Mouse (Mus musculus) CD4-positive, CD25-positive, alpha-beta regulatory T cell, adult 2 months (primary cell): Measurements from ENCODE around the gene Gtpbp1.
"Not testable (repeated sequence)": the region's sequence is repeated elsewhere in the genome, so short reads cannot be mapped to it uniquely, and the experiment has no call there.

ENCODE experiments used
- DNase-seq: peaks from one replicate; pipeline ENCODE4 v3.0.0-alpha.2; 2012; ENCODE audit warnings: low read depth, low spot score

The Gtpbp1 gene

GRCm38 (mm10) chr15:79690426-79691022 lies at the start of gene Gtpbp1:
Gtpbp1 (plus strand) TSS chr15:79690845.
- DNase-seq, result peak; percentile 98

- DNase-seq, result no peak
These were observed 49.4 kb upstream of the Gtpbp1 start for GRCm38 (mm10) chr15:79641135-79641817.

DNA sequence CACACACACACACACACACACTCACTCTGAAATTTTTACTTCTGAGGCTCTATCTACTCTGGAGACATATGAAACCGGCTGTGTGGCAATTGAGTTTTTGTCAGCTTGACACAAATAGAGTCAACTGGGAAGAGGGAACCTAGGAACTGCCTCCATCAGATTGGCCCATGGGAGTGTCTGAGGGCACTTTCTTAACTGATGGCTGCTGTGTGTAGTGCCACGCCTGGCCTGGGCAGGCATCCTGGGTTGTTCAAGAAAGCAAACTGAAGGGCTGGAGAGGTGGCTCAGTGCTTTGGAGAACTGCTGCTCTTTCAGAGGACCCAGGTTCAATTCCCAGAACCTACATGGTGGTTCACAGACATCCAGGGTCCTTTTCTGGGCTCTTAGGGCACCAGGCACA lies 45.2 kb upstream of the Gtpbp1 start:
- no peak for DNase-seq

DNA sequence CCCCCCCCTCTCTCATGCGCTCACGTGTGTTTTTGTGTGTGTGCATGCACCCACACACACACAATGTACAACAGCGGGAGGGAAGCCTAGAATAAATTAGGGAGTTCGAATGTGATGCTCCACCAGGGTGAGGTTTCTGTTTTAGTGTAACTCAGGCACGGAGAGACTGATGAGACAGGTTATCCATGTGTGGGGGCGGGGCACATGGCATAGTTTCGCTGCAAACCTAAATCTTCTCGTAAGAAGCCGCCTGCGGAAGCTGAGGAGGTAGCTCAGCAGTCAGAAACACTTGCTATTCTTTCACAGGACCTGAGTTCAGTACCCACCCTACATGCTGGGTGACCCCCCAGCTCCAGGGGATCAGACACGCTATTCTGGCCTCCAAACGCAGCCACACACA lies 42.5 kb upstream of the Gtpbp1 start:
- no peak for DNase-seq

DNA sequence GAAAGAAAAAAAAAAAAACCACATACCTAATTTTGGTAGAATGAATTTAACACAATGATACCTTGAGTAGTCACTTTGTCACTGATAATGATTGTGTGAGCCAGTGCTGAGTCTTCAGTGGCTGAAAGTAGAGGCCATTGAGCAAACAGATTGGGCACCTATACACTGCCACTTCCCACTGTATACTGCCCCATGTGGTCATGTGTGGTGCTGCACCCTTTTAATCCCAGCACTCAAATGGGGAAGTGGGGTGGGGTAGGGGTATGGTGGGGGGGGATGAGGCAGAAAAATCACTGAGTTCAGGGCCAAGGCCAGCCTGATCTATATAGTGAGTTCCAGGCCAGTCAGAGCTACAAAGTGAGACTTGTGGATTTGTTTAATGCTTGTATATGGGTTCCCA lies 40.1 kb upstream of the Gtpbp1 start:
- DNase-seq, result peak; percentile 76

DNA sequence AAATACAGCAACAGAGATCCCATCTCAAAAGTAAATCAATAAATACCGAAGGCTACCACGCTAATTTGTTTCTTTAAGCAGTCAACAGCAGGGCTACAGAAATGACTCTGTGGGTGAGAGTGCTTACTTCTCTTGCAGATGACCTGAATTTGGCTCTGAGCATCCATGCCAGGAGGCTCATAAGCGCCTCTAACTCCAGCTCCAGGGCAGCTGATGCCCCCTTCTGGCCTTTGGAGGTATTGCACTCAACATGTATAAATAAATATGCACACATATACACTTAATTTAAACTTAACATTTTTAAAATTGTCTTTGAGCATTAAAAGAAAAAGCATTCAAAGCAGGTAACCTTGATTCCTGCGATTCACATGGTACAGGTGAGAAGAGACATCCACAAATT lies 39.2 kb upstream of the Gtpbp1 start:
- peak; percentile 64 for DNase-seq

- no peak for DNase-seq
These were observed 34.2 kb upstream of the Gtpbp1 start for GRCm38 (mm10) chr15:79656451-79656850.

DNA sequence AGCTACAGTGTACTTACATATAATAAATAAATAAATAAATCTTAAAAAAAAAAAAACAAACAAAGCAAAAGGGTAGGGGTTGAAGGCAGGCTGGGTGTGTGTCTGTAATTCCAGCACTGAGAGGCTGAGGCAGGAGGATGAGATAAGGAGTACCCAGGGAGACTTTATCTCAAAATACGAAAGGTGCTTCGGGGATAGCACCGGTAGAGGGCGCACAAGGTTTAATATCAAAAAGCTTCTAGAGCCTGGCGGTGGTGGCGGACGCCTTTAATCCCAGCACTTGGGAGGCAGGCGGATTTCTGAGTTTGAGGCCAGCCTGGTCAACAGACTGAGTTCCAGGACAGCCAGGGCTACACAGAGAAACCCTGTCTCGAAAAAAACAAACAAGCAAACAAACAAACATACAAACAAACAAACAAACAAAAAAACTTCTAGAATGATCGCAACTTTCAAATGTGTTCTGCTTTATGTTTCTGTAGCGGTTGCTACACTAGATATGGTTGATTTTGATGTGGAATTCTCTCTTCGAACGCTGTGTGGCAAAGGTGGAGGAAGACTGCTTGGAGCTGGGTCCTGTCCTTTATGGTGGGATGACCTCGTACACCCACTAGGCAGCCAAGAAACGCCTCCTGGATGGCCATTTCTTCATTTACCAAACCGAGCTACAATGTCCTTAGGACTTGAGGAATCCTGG lies 32.7 kb upstream of the Gtpbp1 start:
- DNase-seq, result peak; percentile 91

DNA sequence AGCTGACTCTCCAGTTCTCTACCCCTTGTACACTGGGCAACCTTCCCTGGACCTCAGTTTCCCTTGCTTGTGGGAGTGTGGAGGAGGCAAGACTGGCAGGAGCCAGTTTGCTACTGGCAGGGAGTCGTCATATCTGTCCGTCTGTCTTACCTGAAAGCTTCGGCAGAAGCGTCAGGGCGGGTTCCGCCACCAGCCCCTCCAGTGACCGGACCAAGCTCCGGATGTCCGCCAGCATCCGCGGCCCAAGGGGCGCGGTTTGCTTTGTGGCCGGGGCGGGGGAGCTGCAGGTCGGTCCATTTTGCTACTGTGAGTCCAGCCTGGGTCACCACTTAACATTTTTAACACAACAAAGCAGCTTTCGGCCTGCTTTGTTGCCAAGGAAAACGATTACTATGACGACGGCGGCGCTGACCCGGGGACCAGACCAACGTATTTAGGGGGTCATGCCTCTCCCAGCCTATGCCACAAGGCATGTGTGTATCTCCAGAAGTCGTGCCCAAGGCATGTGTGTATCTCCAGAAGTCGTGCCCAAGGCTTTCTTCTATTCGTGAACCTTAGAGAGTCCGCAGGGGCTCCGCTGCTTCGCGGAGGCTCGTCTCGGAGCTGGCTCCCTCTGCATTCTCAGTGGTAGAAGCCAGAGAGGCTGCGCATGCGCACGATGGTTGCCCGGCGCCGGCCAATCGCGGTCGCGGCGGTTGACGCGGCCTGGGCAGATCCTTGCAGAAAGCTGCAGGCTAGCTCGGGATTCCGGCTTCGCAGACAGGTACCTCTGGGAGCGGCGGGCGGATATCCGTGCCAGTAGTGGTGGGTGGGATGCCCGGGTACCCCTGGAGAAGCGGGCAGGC lies 31.9 kb upstream of the Gtpbp1 start, which contains the start of the genes Fam227a and Cby1:
Fam227a (minus strand) TSS at position 426 of the 845 bp plus-strand sequence.
Cby1 (plus strand) TSS at position 669 of the 845 bp plus-strand sequence.
- peak; percentile 93 for DNase-seq

GRCm38 (mm10) chr15:79661852-79662251 lies 28.8 kb upstream of the Gtpbp1 start:
- peak; percentile 79 for DNase-seq

GRCm38 (mm10) chr15:79664666-79665065 lies 26.0 kb upstream of the Gtpbp1 start:
- DNase-seq, result no peak

DNA sequence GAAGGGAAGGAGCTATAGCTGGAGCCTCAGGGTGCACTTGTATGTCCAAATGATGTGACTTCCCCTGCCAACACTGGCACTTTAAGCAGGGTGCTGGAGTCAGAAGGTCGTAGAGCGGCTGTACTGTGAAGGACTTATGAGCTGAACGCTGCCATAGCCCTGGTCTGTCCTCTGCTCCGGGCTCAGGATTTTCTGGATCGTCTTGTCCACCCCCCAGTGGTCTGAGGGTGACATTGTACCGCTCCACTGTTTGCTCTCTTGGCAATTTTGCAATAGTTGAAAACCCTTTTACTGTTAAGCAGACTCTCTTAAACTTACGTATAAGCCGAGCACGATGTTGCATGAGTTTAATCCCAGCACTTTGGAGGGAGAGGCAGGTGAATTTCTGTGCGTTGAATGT lies 21.4 kb upstream of the Gtpbp1 start:
- DNase-seq, result no peak

GRCm38 (mm10) chr15:79670249-79670971 lies 20.2 kb upstream of the Gtpbp1 start, which contains the start of gene Tomm22:
Tomm22 (plus strand) TSS chr15:79670861.
- peak; percentile 93 for DNase-seq

DNA sequence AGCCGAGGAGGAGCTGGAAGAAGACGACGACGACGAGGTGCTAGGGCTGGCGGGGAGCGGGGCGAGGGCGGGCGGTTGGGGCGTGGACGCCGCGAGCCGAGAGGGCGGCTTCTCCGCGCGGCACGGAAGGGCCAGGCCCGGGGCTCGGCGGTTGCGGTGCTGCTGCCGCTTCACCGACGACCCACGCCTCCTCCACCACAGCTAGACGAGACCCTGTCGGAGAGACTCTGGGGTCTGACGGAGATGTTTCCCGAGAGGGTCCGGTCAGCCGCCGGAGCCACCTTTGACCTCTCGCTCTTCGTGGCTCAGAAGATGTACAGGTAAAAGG lies 19.7 kb upstream of the Gtpbp1 start:
- no peak for DNase-seq

DNA sequence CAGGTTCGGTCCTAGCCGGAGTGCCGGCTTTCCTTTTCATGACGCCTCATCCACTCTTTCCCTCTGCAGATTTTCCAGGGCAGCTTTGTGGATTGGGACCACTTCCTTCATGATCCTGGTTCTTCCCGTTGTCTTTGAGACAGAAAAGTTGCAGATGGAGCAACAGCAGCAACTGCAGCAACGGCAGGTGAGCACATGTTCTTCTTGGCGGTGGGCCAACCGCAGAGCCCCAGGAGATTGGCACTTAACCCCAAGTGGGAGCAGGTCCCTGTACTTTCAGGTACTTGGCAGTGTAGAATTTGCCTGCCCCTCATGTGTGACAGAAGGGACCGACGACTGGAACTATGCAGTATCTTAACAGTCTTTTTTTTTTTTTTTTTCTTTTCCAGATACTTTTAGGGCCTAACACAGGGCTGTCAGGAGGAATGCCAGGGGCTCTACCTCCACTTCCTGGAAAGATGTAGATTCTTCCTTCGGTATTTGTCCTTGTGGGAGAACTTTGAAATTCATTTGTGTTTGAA lies 18.8 kb upstream of the Gtpbp1 start:
- not testable (repeated sequence) for DNase-seq

- DNase-seq, result no peak
These were observed 12.7 kb upstream of the Gtpbp1 start for GRCm38 (mm10) chr15:79677936-79678335.

DNA sequence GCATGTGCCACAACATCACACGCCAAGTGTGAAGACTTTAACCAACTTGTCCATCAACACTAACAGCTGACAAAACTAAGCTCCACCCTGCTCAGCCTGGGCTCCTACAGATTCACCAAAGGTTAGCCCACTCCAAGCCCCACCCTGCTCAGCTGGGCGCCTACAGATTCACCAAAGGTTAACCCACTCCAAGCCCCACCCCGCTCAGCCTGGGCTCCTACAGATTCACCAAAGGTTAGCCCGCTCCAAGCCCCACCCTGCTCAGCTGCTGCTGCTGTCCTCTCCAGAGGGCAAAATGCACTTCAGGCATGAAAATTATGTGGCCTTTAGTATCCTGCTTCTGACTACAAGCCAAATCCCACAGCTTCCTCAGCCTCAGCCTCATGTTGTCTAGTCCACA lies 8.7 kb upstream of the Gtpbp1 start:
- no peak for DNase-seq

- DNase-seq, result no peak
These were observed 7.5 kb upstream of the Gtpbp1 start for GRCm38 (mm10) chr15:79683146-79683545.

GRCm38 (mm10) chr15:79683707-79684465 lies 6.8 kb upstream of the Gtpbp1 start:
- no peak for DNase-seq

DNA sequence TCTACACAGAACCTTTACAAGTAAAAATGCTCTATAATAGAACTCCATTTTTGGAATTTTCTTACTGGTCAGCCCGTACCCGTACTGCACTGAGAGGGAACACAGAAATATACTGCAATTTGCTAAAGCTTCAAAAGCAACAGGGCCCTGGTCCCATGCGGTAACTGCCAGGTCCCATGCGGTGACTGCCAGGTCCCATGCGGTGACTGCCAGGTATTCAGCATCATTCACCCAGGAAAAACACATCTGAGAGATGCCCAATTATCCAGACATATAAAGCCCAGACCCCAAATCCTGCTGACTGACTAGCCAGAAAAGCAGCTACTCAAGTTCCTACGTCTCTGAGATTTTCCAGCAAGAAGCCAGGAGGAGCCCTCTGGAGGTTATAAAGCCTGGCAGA lies 6.0 kb upstream of the Gtpbp1 start:
- DNase-seq, result no peak
